Mouse (Mus musculus): ENCODE measurements around the gene Snf8. TPM values are rescaled to one million over a fixed set of nuclear protein-coding genes. Genes with fewer than 3 reads are reported as not detected.

Gene Snf8
- polyA plus RNA-seq, 1 experiment from 2014 or later = 37.7 TPM

Other genes starting within 250 kb of the Snf8 start
- gene Phospho1, start 210.4 kb upstream of the Snf8 start, polyA plus RNA-seq (2014; fragmentation: Nextera tagmentation; extraction: Ambion mirVana) = not detected in 2 replicates
- 7.8 and 9.2 TPM in 2 replicates for gene Gngt2, start 197.7 kb upstream of the Snf8 start, polyA plus RNA-seq (2014; fragmentation: Nextera tagmentation; extraction: Ambion mirVana)
- 2.1 and 2.4 TPM in 2 replicates for gene Abi3, start 192.4 kb upstream of the Snf8 start, polyA plus RNA-seq (2014; fragmentation: Nextera tagmentation; extraction: Ambion mirVana)
- not detected in 2 replicates for gene B4galnt2, start 120.0 kb upstream of the Snf8 start, polyA plus RNA-seq (2014; fragmentation: Nextera tagmentation; extraction: Ambion mirVana)
- gene Igf2bp1, start 28.9 kb upstream of the Snf8 start, polyA plus RNA-seq (2014; fragmentation: Nextera tagmentation; extraction: Ambion mirVana) = 78.7 and 85.5 TPM in 2 replicates
- gene Gip, start 10.3 kb upstream of the Snf8 start, polyA plus RNA-seq (2014; fragmentation: Nextera tagmentation; extraction: Ambion mirVana) = 0.50 TPM in 1 of 2 replicates, not detected in the other
- 28.2 and 28.3 TPM in 2 replicates for gene Ube2z, start 30.5 kb downstream of the Snf8 start, polyA plus RNA-seq (2014; fragmentation: Nextera tagmentation; extraction: Ambion mirVana)
- 478 and 527 TPM in 2 replicates for gene Atp5g1, start 40.8 kb downstream of the Snf8 start, polyA plus RNA-seq (2014; fragmentation: Nextera tagmentation; extraction: Ambion mirVana)
- gene Calcoco2, start 77.1 kb downstream of the Snf8 start, polyA plus RNA-seq (2014; fragmentation: Nextera tagmentation; extraction: Ambion mirVana) = not detected in 2 replicates
- gene Ttll6, start 98.9 kb downstream of the Snf8 start, polyA plus RNA-seq (2014; fragmentation: Nextera tagmentation; extraction: Ambion mirVana) = not detected in 2 replicates
- gene Hoxb13, start 159.4 kb downstream of the Snf8 start, polyA plus RNA-seq (2014; fragmentation: Nextera tagmentation; extraction: Ambion mirVana) = not detected in 2 replicates
- gene Hoxb9, start 236.6 kb downstream of the Snf8 start, polyA plus RNA-seq (2014; fragmentation: Nextera tagmentation; extraction: Ambion mirVana) = 0.38 and 0.63 TPM in 2 replicates
- 0.40 and 0.63 TPM in 2 replicates for gene Hoxb8, start 247.0 kb downstream of the Snf8 start, polyA plus RNA-seq (2014; fragmentation: Nextera tagmentation; extraction: Ambion mirVana)

Measured in embryonic facial prominence, embryonic 11.5 days (tissue).